Mouse (Mus musculus): ENCODE results near the gene Hspa12a.

- TF ChIP-seq POLR2A (IDR thresholded peaks at IDR 0.05; ENCODE audit: insufficient read length, low read depth) (no peak), MAX (IDR thresholded peaks at IDR 0.05; ENCODE audit: low read depth) (no peak), TCF12 (IDR thresholded peaks at IDR 0.05; ENCODE audit: insufficient read depth, poor library complexity, severe bottlenecking) (no peak), USF1 (IDR thresholded peaks at IDR 0.05; ENCODE audit: low read depth) (no peak)
Measured at GRCm38 (mm10) chr19:58849333-58850131, 93.9 kb downstream of the Hspa12a start.

Data from myocyte (in vitro differentiated cells).